Mouse (Mus musculus) ovary, postnatal 14 days (tissue): ENCODE measurements at regions not wholly inside any gene's neighbourhood (a gene's known extent, or its start where the extent isn't known, plus 50 kb on each side); places are given as distances from the start of the nearest gene placed in this dataset.

ENCODE experiments used
- DNase-seq: peaks from one replicate; pipeline ENCODE4 v3.0.0; 2022; ENCODE audit warnings: low spot score

GRCm38 (mm10) chr5:41206462-41206861, 501.5 kb downstream of the Rab28 start:
- no peak for DNase-seq

DNA sequence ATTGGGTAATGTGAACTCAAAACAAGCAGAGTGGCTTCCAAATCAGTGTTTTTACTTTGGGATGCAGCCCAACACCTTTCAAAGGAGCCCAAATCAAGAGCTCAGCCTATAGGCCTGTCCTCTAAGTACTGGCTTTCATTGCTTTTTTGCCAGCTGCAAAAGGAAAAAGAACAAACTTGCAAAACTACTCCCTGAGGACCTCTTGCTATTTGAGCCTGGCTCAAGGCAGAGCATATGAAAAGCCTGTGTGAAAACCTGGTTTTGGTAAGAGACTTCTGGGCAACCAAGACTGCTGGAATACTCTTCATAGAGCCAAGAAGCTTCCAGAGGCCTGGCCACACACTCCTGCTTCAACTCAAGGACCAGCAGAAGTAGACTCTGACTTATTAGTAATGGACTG, 503.5 kb downstream of the Rab28 start:
- no peak for DNase-seq

GRCm38 (mm10) chr5:41187193-41187592, 520.8 kb downstream of the Rab28 start:
- DNase-seq = no peak

GRCm38 (mm10) chr5:41177220-41177619, 530.7 kb downstream of the Rab28 start:
- DNase-seq = no peak

- DNase-seq = no peak
These were observed 541.9 kb downstream of the Rab28 start for GRCm38 (mm10) chr5:41165870-41166626.

DNA sequence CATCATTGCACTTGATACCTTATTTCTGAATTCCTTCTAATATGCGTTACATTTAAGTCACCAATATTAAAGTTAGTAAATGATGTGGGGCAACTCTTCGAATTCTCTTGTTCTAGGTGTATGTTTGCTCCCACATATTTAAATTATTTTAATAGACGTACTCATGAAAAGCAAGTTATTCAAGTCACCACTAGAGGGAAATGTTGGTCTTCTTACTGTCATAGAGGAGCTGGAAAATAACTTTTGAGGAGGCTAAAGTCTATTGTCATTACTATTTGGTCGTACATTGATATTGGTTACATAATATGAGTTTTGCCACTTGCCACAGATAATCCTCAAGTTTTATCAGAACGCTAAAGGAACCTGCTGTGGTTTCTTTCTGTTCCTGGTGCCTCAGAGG, 582.9 kb downstream of the Rab28 start:
- no peak for DNase-seq

DNA sequence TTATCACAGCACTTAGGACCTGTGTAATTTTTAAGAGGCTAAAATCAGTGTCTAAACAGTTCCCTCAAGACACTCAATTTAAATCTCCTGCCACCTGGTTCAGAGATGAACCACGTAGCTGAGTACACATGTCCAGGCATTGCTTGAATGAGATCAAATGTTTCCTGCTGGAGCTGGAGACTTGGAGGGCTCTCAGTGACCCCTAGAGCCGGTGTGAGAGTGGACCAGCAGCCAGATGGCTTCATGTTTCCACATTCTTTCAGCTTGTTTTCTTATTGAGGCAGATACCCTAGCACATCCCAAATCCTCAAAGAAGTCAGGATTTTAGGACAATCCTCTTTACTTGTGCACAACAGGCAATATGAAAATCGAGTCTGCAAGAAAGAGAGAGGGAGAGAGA, 590.3 kb downstream of the Rab28 start:
- no peak for DNase-seq

- DNase-seq = no peak
These were observed 620.2 kb downstream of the Rab28 start for GRCm38 (mm10) chr5:41087773-41088172.

GRCm38 (mm10) chr5:41076412-41076811, 631.5 kb downstream of the Rab28 start:
- DNase-seq = no peak

- DNase-seq = no peak
These were observed 646.3 kb downstream of the Rab28 start for GRCm38 (mm10) chr5:41061646-41062045.

DNA sequence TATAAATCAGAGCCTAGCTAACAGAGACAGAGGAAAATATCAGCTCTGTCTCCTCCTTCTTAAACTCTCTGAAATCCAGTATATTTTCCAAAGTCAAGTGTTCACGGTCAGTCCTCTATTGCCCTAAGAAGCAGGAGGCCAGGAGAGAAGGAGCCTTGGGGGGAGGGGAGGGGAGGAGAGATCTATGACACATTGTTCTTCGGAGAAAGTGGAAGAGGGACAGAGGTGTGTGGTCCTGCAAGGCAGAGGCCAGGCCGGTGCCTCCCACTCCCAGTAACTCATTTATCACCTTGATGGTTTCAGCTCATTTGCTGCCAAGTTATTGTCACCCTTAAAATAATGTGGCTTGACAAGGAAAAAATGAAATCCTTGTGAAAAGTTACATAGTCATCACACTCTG, 646.7 kb downstream of the Rab28 start:
- no peak for DNase-seq

DNA sequence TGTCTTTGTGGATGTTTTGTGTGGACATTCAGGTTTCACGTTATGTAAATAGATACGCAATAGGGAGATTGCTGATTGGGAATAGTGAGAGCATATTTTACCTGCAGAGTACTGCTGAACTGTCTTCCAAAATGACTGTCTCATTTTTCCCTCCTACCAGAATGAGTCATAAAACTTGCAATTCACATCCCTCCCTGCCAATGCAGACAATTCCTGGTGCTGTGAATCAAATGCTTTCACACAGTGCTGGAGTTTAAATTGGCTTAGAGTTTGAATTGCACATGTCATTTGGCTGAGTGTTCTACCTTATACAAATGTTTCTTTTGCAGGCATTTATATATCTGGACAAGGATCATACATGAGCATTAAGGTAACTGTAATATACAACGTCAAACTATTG, 649.9 kb downstream of the Rab28 start:
- DNase-seq = no peak

DNA sequence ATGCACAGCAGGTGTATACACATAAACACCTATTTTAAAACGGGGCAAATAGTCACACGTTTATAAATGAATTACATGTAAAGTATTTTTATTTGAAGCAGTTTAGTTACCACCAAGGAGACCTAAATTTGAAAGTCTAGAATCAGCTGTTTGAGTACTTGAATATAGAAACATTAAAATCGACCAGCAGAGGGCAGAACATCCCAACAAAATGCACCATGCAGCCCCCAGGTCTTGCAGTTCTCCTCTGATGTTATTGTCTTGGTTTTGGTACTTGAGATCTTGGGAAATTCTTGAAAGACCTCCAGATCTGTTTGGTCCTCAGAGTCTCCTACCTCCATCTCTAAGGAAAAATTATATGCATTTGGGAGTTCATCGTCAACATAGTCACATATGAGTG, 656.0 kb downstream of the Rab28 start:
- no peak for DNase-seq

DNA sequence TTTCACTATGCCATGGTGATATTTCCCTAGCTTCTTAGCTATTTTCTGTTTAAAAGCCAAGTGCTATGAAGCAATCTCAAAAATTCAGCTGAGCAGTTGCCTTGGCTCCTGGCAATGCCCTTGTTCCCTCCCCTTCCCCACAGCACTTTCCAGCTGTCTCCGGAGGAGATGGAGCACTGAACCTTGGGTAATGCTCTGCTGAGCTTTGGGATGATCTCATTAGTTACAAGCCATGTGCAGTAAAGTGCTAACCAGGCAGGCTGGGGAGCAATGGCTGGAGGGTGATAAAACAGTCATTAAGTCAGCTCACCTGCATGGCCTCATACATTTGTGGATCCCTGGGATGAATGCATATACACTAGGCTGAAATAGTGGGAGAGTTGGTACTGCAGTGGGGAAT, 659.4 kb downstream of the Rab28 start:
- no peak for DNase-seq

DNA sequence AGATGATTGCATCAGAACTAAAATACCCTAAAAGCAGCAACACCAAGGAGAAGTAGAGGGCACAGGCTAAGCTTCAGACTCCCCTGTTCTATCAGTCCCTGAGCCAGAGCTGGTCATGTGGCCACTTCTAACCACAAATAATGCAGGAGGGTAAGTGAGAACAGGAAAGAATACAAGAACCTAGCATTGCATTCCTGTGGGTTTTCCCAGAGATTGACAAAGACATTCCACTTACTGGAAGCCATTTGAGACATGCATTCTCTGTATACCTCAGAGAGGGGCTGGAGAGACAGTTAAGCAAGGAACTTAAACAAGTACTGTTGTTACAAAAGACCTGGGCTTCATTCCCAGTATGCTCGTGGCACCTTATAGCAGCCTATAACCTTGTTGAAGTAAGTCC, 662.7 kb downstream of the Rab28 start:
- DNase-seq = no peak

DNA sequence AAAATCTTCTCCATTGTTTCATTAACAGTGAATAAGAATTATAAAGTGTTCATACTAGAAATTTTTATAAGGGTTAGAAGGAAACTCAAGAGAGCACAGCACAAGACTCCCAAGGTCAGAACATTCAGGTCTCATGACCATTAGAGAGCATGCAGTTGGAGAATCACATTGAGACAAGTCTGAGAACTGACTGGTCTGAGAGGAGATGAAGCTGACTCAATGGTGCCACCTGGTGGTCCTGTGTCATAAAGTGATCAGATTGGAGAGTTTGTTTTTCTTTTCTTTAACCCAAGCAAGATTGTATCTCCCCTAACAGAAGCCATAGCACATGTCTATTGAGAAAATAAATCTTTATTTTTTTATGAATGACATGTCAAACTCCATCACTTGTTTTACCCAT, 663.5 kb downstream of the Rab28 start:
- peak; percentile 47 for DNase-seq

DNA sequence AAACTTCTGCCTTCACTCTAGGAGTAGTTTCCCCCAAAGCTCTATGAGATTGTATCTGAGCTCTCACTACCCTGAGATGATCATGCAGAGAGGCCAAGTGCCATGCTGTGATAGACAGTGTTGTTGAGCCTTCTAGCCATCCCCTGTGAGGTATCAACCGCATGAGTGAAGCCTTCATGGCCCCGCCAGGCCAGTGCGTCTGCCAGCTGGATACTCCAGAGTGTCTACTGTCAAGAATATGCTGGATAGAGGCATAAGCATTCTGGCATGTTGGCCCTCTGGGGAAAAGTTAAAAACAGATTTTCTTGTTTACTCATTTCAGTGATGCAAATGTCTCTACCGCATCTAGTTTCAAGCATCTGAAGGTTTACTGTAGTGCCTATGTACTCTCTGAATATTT, 669.2 kb downstream of the Rab28 start:
- DNase-seq = no peak

DNA sequence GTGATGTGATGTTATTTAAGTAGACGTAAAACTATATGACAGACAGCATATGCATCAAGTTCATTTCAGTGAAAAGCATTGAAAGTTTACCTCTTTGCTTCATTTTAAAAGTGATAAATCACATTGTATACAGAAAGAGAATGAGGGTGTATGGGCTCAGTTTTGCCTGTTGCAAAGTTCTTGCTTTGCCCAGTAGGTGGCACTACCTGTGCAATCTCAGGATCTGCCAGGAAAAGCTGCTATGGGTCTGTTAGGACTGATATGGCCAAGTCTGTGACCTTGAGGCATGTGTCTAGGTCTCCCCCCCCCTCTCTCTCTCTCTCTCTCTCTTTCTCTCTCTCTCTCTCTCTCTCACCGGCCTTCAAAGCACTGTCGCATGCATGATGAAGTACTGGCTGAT, 701.3 kb downstream of the Rab28 start:
- peak; percentile 6 for DNase-seq

- DNase-seq = no peak
These were observed 721.4 kb downstream of the Rab28 start for GRCm38 (mm10) chr5:40986562-40986961.

DNA sequence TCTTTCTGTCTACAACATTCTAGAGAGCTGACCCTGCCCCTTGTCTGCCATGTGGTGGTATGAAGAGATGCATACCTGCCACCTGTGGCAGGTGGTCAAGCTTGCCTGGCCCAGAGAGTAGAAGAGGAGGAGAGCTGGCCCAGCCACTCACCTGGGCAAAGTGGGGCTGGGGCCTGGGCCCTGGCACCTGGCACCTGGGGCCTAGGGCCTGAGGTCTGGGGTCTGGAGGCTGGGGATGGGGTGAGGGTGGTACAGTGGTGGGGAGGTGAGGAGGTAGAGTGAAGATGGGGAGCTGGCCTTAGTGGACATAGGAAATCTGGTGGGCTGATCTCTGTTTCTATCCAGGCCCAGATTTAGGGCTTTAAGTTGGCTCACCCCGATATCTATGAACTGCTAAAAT, 733.1 kb downstream of the Rab28 start:
- no peak for DNase-seq

GRCm38 (mm10) chr5:40952901-40953595, 754.9 kb downstream of the Rab28 start:
- DNase-seq = peak; percentile 34

GRCm38 (mm10) chr5:40929127-40929526, 778.8 kb downstream of the Rab28 start:
- no peak for DNase-seq

DNA sequence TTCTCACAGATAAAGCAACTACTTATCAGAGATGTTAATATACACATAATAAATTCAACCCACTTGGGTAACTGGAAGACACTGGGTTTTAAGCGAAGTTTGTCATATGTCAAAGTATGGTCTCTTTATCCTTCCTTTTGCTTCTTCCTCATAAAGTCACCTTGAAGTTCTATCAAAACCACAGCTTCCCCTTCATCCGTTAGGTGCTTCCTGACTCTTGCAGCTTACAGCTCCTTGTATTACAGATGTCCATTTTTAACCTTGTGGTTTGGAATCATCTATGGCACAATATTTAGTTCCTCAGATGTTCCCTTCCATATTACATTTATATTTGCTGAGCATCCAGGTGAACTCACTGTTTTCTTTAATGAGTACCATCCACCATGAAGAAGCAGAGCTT, 787.0 kb downstream of the Rab28 start:
- no peak for DNase-seq

GRCm38 (mm10) chr5:40908803-40909202, 799.2 kb downstream of the Rab28 start:
- DNase-seq = no peak
